Mouse (Mus musculus) embryonic facial prominence, embryonic 14.5 days (tissue): ENCODE results near the gene Grb10. TPM values are rescaled to one million over a fixed set of nuclear protein-coding genes. Genes with fewer than 3 reads are reported as not detected.
A peak's percentile ranks its signal among the peaks of the same experiment; 100 is the strongest.

ENCODE experiments used
- ATAC-seq: fragments of 200-750 bp; cut with Nextera tagmentation; 2 replicates; pipeline ENCODE4 v1.8.0; 2017; ENCODE audit warnings: low read depth, moderate number of reproducible peaks, moderate TSS enrichment
- DNase-seq: peaks from one replicate; pipeline ENCODE4 v3.0.0-alpha.2; 2015; ENCODE audit warnings: low spot score
- H3K27ac ChIP-seq: fragments of 300-500 bp; sonication (generic); replicated peaks from 2 replicates; pipeline ENCODE4 v1.5.1; 2014; ENCODE audit warnings: low read depth, mild to moderate bottlenecking, low read length, moderate library complexity
- H3K27me3 ChIP-seq: fragments of 300-500 bp; sonication (generic); replicated peaks from 2 replicates; pipeline ENCODE4 v1.6.1; 2014; ENCODE audit warnings: low read length; ENCODE audit not compliant: control insufficient read depth, insufficient read depth
- H3K36me3 ChIP-seq: fragments of 300-500 bp; sonication (generic); 2 replicates; pipeline ENCODE4 v1.6.1; 2014; ENCODE audit warnings: low read length, mixed read lengths; ENCODE audit not compliant: control insufficient read depth, insufficient read depth
- H3K4me1 ChIP-seq: fragments of 300-500 bp; sonication (generic); 2 replicates; pipeline ENCODE4 v1.6.1; 2014; ENCODE audit warnings: antibody characterized with exemption, low read length; ENCODE audit not compliant: control insufficient read depth, insufficient read depth
- H3K4me2 ChIP-seq: fragments of 300-500 bp; sonication (generic); 2 replicates; pipeline ENCODE4 v1.6.1; 2014; ENCODE audit warnings: low read depth, mild to moderate bottlenecking, low read length, moderate library complexity, mixed read lengths
- H3K4me3 ChIP-seq: fragments of 300-500 bp; sonication (generic); 2 replicates; pipeline ENCODE4 v1.5.1; 2014; ENCODE audit warnings: low read depth, mild to moderate bottlenecking, low read length
- H3K9ac ChIP-seq: fragments of 300-500 bp; sonication (generic); 2 replicates; pipeline ENCODE4 v1.6.1; 2014; ENCODE audit warnings: low read depth, mild to moderate bottlenecking, low read length, moderate library complexity, mixed read lengths
- H3K9me3 ChIP-seq: fragments of 300-500 bp; sonication (generic); 2 replicates; pipeline ENCODE4 v1.6.1; 2016; ENCODE audit warnings: low read length; ENCODE audit not compliant: control insufficient read depth
- WGBS: fragments of 180-500 bp; shearing (Covaris S2); extraction: QIAGEN DNeasy Blood & Tissue Kit; methylation state at CpG from one replicate; pipeline ENCODE4 v1.1.7; 2014; 5-methylcytosine and 5-hydroxymethylcytosine counted together
- polyA plus RNA-seq: library from polyadenylated mRNA; unstranded; fragments of >200 nt; fragmentation: Nextera tagmentation; extraction: Ambion mirVana; gene quantifications from 2 replicates; pipeline ENCODE4 v1.2.1, GENCODE M21; 2014

The Grb10 gene
- polyA plus RNA-seq, 1 experiment from 2014 or later, result 250 TPM

GRCm38 (mm10) chr11:11957211-11958060, 81.0 kb downstream of the Grb10 start:
- no peak overlapping the region for H3K9ac ChIP-seq
- H3K4me3 ChIP-seq, result no peak overlapping the region
- no peaks in the 10 kb centered on the region for H3K9me3 ChIP-seq
- H3K27me3 ChIP-seq, result no peaks in the 10 kb centered on the region
- H3K27ac ChIP-seq, result peak overlapping the region; percentile 92; the same call in 1 of the 2 replicates
- peaks cover 30% of the 10 kb centered on the region for H3K36me3 ChIP-seq
- 73% methylated on average over 5 of the region's 5 CpGs for WGBS
- H3K4me1 ChIP-seq, result peaks cover 67% of the 10 kb centered on the region
- H3K4me2 ChIP-seq, result no peak overlapping the region
- ATAC-seq (no peak), DNase-seq (no peak)

- H3K27me3 ChIP-seq, result no peaks in the 10 kb centered on the region
- peaks cover 32% of the 10 kb centered on the region for H3K36me3 ChIP-seq
- peak overlapping the region; percentile 92 for H3K27ac ChIP-seq
- no peak overlapping the region for H3K4me3 ChIP-seq
- no peak overlapping the region for H3K4me2 ChIP-seq
- ATAC-seq, result no peak
- no peak overlapping the region for H3K9ac ChIP-seq
- H3K9me3 ChIP-seq, result no peaks in the 10 kb centered on the region
- DNase-seq, result no peak
- H3K4me1 ChIP-seq, result peaks cover 61% of the 10 kb centered on the region
Measured at GRCm38 (mm10) chr11:11955783-11956182, 82.7 kb downstream of the Grb10 start.

- no peak overlapping the region for H3K4me3 ChIP-seq
- no peaks in the 10 kb centered on the region for H3K27me3 ChIP-seq
- H3K9ac ChIP-seq, result peak overlapping the region; percentile 37; the same call in 1 of the 2 replicates
- H3K4me2 ChIP-seq, result no peak overlapping the region
- H3K36me3 ChIP-seq, result peaks cover 40% of the 10 kb centered on the region
- DNase-seq, result no peak
- no peak for ATAC-seq
- H3K9me3 ChIP-seq, result no peaks in the 10 kb centered on the region
- H3K4me1 ChIP-seq, result peaks cover 55% of the 10 kb centered on the region
- 90% methylated on average over 6 of the region's 6 CpGs for WGBS
- H3K27ac ChIP-seq, result peak overlapping the region; percentile 92
Measured at GRCm38 (mm10) chr11:11954606-11955005, 83.9 kb downstream of the Grb10 start.

GRCm38 (mm10) chr11:11954115-11954438, 84.4 kb downstream of the Grb10 start:
- 42% methylated on average over 4 of the region's 4 CpGs for WGBS
- DNase-seq (no peak), ATAC-seq (peak; percentile 23; the same call in 1 of the 2 replicates)
- H3K4me3 ChIP-seq, result no peak overlapping the region
- peak overlapping the region; percentile 37; the same call in 1 of the 2 replicates for H3K9ac ChIP-seq
- no peaks in the 10 kb centered on the region for H3K27me3 ChIP-seq
- peak overlapping the region; percentile 92 for H3K27ac ChIP-seq
- peaks cover 55% of the 10 kb centered on the region for H3K4me1 ChIP-seq
- peak overlapping the region; percentile 13; the same call in 1 of the 2 replicates for H3K4me2 ChIP-seq
- peaks cover 41% of the 10 kb centered on the region for H3K36me3 ChIP-seq
- no peaks in the 10 kb centered on the region for H3K9me3 ChIP-seq

- 44% methylated on average over 11 of the region's 11 CpGs for WGBS
- DNase-seq, result peak; percentile 81
- Histone ChIP-seq H3K4me1 (peaks cover 58% of the 10 kb centered on the region), H3K9ac (peak overlapping the region; percentile 37; the same call in 1 of the 2 replicates), H3K4me2 (peak overlapping the region; percentile 13; the same call in 1 of the 2 replicates), H3K36me3 (peaks cover 41% of the 10 kb centered on the region), H3K27ac (peak overlapping the region; percentile 92), H3K9me3 (no peaks in the 10 kb centered on the region), H3K27me3 (no peaks in the 10 kb centered on the region), H3K4me3 (no peak overlapping the region)
- ATAC-seq, result 0 out of 2 replicates have a peak, but pooled peaks have one; percentile 16
Measured at GRCm38 (mm10) chr11:11953364-11954114, 84.9 kb downstream of the Grb10 start.

GRCm38 (mm10) chr11:11952569-11952968, 85.9 kb downstream of the Grb10 start:
- 86% methylated on average over 1 of the region's 1 CpGs for WGBS
- DNase-seq (no peak), ATAC-seq (no peak)
- H3K9me3 ChIP-seq, result no peaks in the 10 kb centered on the region
- H3K4me1 ChIP-seq, result peaks cover 62% of the 10 kb centered on the region
- peak overlapping the region; percentile 92 for H3K27ac ChIP-seq
- no peak overlapping the region for H3K9ac ChIP-seq
- H3K4me3 ChIP-seq, result no peak overlapping the region
- no peak overlapping the region for H3K4me2 ChIP-seq
- H3K27me3 ChIP-seq, result no peaks in the 10 kb centered on the region
- peaks cover 41% of the 10 kb centered on the region for H3K36me3 ChIP-seq

- ATAC-seq (peak; percentile 76), DNase-seq (peak; percentile 74)
- WGBS, result 50% methylated on average over 4 of the region's 4 CpGs
- no peak overlapping the region for H3K4me3 ChIP-seq
- peak overlapping the region; percentile 13; the same call in 1 of the 2 replicates for H3K4me2 ChIP-seq
- H3K27me3 ChIP-seq, result no peaks in the 10 kb centered on the region
- H3K4me1 ChIP-seq, result peaks cover 46% of the 10 kb centered on the region
- no peaks in the 10 kb centered on the region for H3K9me3 ChIP-seq
- H3K9ac ChIP-seq, result no peak overlapping the region
- H3K27ac ChIP-seq, result peak overlapping the region; percentile 93
- H3K36me3 ChIP-seq, result peaks cover 56% of the 10 kb centered on the region
Measured at GRCm38 (mm10) chr11:11948988-11949365, 89.5 kb downstream of the Grb10 start.

GRCm38 (mm10) chr11:11948321-11948987, 90.0 kb downstream of the Grb10 start:
- peaks cover 44% of the 10 kb centered on the region for H3K4me1 ChIP-seq
- no peaks in the 10 kb centered on the region for H3K27me3 ChIP-seq
- peak overlapping the region; percentile 93 for H3K27ac ChIP-seq
- H3K9ac ChIP-seq, result peak overlapping the region; percentile 39
- no peaks in the 10 kb centered on the region for H3K9me3 ChIP-seq
- H3K36me3 ChIP-seq, result peaks cover 61% of the 10 kb centered on the region
- H3K4me2 ChIP-seq, result peak overlapping the region; percentile 13; the same call in 1 of the 2 replicates
- ATAC-seq (peak; percentile 93), DNase-seq (peak; percentile 92)
- WGBS, result 19% methylated on average over 9 of the region's 9 CpGs
- H3K4me3 ChIP-seq, result no peak overlapping the region
